Mouse (Mus musculus): ENCODE measurements at regions not wholly inside any gene's neighbourhood (a gene's known extent, or its start where the extent isn't known, plus 50 kb on each side); places are given as distances from the start of the nearest gene placed in this dataset.

- TF ChIP-seq GATA1 (IDR thresholded peaks at IDR 0.05; ENCODE audit: low read length) (no peak), TAL1 (IDR thresholded peaks at IDR 0.05; ENCODE audit: low read length) (no peak)
These were observed 113.3 kb upstream of the Prdm1 start for GRCm38 (mm10) chr10:44641616-44642015.
